Mouse (Mus musculus) duodenum, adult 2 months (tissue): ENCODE measurements around the gene Tut7. TPM values are rescaled to one million over a fixed set of nuclear protein-coding genes. Genes with fewer than 3 reads are reported as not detected.

ENCODE experiments used
- polyA plus RNA-seq: library from polyadenylated mRNA; depleted of rRNA; stranded (reverse); fragments of >200 nt; gene quantifications from 2 replicates; pipeline ENCODE4 v1.2.3, GENCODE M21; 2012; ENCODE audit warnings: low replicate concordance; rRNA removed

The Tut7 gene
- 10.8 and 15.2 TPM in 2 replicates for polyA plus RNA-seq

GRCm38 (mm10) chr13:59822507-59823462 is at the start of gene Tut7:
Gene Tut7 (minus strand): TSS chr13:59823147.

GRCm38 (mm10) chr13:59782145-59782544 is 40.8 kb downstream of the Tut7 start, which contains the start of gene Gm49354:
Gene Gm49354 (minus strand): TSS chr13:59782245.

GRCm38 (mm10) chr13:59769296-59770163 is 53.4 kb downstream of the Tut7 start, which contains the start of gene Isca1:
Gene Isca1 (minus strand): TSS chr13:59769810.

DNA sequence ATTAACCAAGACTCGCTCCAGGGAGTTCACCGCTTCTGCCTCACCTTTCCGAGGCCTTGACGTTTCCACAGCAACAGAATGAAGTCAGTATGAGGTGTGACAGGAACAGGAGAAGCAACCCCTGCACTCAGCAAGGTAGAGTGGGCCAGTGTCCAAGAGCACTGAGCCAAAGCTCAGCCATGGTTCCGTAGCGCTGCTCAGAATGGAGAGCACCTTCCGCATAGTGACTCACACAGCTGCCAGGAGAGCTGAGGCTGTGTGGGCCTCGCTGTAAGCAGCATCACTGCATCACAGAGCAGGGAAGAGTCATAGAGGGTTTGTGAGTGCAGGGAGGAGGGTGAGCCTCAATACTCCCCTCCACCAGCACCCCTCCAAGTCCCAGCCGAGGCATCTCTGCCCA is 76.2 kb downstream of the Tut7 start, which contains the start of gene 1700014D04Rik:
Gene 1700014D04Rik, minus strand, starts transcription at position 42 of the 400 bp plus-strand sequence.

DNA sequence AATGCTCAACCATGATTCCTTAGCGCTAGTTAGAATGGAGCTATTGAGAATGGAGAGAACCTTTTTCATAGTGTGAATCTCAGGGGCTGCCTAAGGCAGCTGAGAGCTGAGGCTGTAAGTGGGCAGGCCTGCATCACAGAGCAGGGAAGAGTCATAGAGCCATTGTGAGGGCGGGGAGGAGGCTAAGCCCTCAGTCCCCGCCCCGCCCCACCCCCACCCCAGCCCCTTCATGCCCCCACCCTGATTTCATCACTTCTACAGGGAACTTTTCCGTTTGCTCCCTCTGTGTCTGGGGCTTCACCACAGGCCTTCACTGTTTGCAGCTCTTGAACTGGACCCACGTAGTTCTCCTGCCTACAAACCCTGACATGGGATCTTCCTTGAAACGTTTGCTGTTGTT is 91.3 kb downstream of the Tut7 start, which contains the start of gene Spata31d1d:
Gene Spata31d1d, minus strand, starts transcription at position 101 of the 400 bp plus-strand sequence.

Other genes with a start within 250 kb of the Tut7 start
- 1.5 and 2.3 TPM in 2 replicates for gene Agtpbp1, start 237.9 kb downstream of the Tut7 start, polyA plus RNA-seq
- gene Naa35, start 237.9 kb downstream of the Tut7 start, polyA plus RNA-seq = 18.1 and 18.3 TPM in 2 replicates
- 13.5 and 39.8 TPM in 2 replicates for gene Golm1, start 147.3 kb downstream of the Tut7 start, polyA plus RNA-seq
- not detected in 2 replicates for gene 4921517D22Rik, start 129.0 kb downstream of the Tut7 start, polyA plus RNA-seq
- gene Spata31d1a, start 112.8 kb downstream of the Tut7 start, polyA plus RNA-seq = not detected in 2 replicates
- not detected in 2 replicates for gene Spata31d1b, start 110.9 kb downstream of the Tut7 start, polyA plus RNA-seq
- not detected in 2 replicates for gene Spata31d1d, start 91.4 kb downstream of the Tut7 start, polyA plus RNA-seq
- gene 1700014D04Rik, start 76.4 kb downstream of the Tut7 start, polyA plus RNA-seq = 0.04 TPM in 1 of 2 replicates, not detected in the other
- 44.8 and 51.4 TPM in 2 replicates for gene Isca1, start 53.3 kb downstream of the Tut7 start, polyA plus RNA-seq
- gene Gm49354, start 40.9 kb downstream of the Tut7 start, polyA plus RNA-seq = not detected in 2 replicates